Mouse (Mus musculus): ENCODE measurements at regions not wholly inside any gene's neighbourhood (a gene's known extent, or its start where the extent isn't known, plus 50 kb on each side); places are given as distances from the start of the nearest gene placed in this dataset.

DNA sequence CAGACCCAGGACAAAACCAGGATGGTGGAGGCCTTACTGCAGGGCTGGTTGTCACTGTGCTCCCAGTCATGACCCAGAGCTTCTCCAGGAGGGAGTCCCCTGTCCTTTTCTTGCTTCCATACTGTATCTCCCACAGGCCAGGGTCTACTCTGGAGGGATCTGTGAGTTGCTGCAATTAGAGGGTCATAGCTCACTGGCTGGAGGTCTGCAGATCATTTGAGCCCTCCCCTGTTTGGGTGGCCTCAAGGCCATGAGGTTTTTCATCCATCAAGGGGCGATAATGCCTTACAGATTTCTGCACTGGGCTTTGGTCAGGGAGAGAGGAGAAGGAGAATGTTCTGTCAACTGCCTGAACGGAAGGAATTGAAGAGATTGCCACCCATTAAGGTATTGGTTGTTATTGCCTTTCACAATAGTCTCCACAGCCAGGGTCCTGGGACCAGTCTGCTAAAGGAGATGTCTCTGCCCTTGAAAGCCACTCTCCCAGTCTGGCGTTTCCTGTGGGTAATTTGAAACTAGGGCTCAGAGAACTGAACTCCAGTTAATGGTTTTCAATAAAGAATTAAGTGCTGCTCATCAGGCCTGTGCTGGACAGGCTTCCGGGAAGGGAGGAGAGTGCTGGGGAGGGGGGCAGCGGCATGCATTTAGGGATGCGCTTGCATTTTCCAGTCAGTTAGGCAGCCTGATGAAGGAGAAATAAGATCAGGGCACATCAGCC, 147.4 kb downstream of the Dmrta2 start:
- H3K27ac ChIP-seq (ENCODE audit: control insufficient read depth, low read depth, low read length) = no peak overlapping the region
- no peak overlapping the region for H3K9ac ChIP-seq (ENCODE audit: control insufficient read depth, low read depth, low read length, poor library complexity, severe bottlenecking)
- H3K9me3 ChIP-seq (replicated peaks; ENCODE audit: insufficient read depth, low read length) = no peaks in the 10 kb centered on the region
- no peaks in the 10 kb centered on the region for H3K4me1 ChIP-seq (ENCODE audit: control insufficient read depth in 1 of 2, insufficient read depth in 2 of 2, low read length in 2 of 2)
- H3K36me3 ChIP-seq (ENCODE audit: control insufficient read depth in 1 of 2, insufficient read depth in 2 of 2, low read length in 2 of 2) = no peaks in the 10 kb centered on the region
- H3K4me3 ChIP-seq (ENCODE audit: control insufficient read depth in 1 of 2, insufficient read depth in 1 of 2, low read depth in 2 of 2, low read length in 2 of 2) = no peak overlapping the region
- no peaks in the 10 kb centered on the region for H3K27me3 ChIP-seq (ENCODE audit: control insufficient read depth in 1 of 2, insufficient read depth in 2 of 2, low read length in 2 of 2)
- H3K79me2 ChIP-seq (ENCODE audit: control insufficient read depth, insufficient read depth, low read length, poor library complexity) = no peaks in the 10 kb centered on the region
- DNase-seq (ENCODE audit: low read depth, low spot score) = no peak
- TF ChIP-seq UBTF (IDR thresholded peaks at IDR 0.05; ENCODE audit: borderline replicate concordance, insufficient read depth, low read depth, low read length) (no peak), ZMIZ1 (IDR thresholded peaks at IDR 0.05; ENCODE audit: low read depth, low read length) (no peak), ETS1 (IDR thresholded peaks at IDR 0.05; ENCODE audit: low read depth, low read length) (no peak), TCF12 (IDR thresholded peaks at IDR 0.05; ENCODE audit: low read depth, low read length) (no peak), MAX (IDR thresholded peaks at IDR 0.05; ENCODE audit: low read length) (no peak), NELFE (IDR thresholded peaks at IDR 0.05; ENCODE audit: low read depth, low read length) (no peak)

DNA sequence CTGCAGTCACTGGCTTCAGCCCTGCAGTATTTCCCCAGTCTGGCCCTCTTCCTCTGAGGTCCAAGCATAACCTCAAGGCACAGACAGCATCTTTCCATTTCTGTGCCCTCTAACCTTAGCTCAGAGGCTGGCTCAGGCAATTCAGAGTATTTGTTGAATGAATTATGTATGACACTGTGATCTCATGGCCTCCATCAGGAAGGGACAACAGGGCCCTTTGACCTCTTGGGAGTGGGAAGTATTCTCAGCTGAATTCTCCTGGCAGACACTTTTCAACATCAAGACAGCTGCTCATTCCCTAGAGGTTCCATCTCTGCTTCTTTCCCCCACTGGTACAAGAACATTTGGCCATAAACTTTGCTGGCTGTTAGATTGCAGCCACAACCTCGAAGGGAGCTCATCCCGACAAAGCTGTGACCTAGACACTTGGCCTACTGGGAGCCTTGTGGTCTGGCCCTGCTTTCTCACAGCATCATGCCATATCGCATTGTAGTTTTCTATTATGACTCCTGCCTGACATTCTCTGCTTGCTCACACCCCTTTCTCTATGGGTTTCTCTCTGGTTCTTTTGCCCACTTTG, 150.2 kb downstream of the Dmrta2 start:
- H3K9me3 ChIP-seq (replicated peaks; ENCODE audit: insufficient read depth, low read length) = no peaks in the 10 kb centered on the region
- DNase-seq (ENCODE audit: low read depth, low spot score) = no peak
- TF ChIP-seq E2F4 (IDR thresholded peaks at IDR 0.05; ENCODE audit: borderline replicate concordance, low read depth, low read length) = no peak
- no peak for TF ChIP-seq TCF12 (IDR thresholded peaks at IDR 0.05; ENCODE audit: low read depth, low read length)
- no peak for TF ChIP-seq CHD2 (IDR thresholded peaks at IDR 0.05; ENCODE audit: low read length)
- TF ChIP-seq GATA1 (IDR thresholded peaks at IDR 0.05; ENCODE audit: low read depth, low read length) = no peak
- no peak for TF ChIP-seq ETS1 (IDR thresholded peaks at IDR 0.05; ENCODE audit: low read depth, low read length)
- no peak for TF ChIP-seq POLR2AphosphoS2 (IDR thresholded peaks at IDR 0.05; ENCODE audit: low read length)
- no peak for TF ChIP-seq NRF1 (IDR thresholded peaks at IDR 0.05; ENCODE audit: insufficient read depth, low read depth, low read length, poor library complexity, severe bottlenecking)
- no peak for TF ChIP-seq NELFE (IDR thresholded peaks at IDR 0.05; ENCODE audit: low read depth, low read length)
- TF ChIP-seq ZC3H11A (IDR thresholded peaks at IDR 0.05; ENCODE audit: low read depth, low read length) = no peak
- TF ChIP-seq MEF2A (IDR thresholded peaks at IDR 0.05; ENCODE audit: extremely low read depth, insufficient replicate concordance, low read depth, low read length, poor library complexity, severe bottlenecking) = no peak
- TF ChIP-seq USF2 (IDR thresholded peaks at IDR 0.05; ENCODE audit: borderline replicate concordance in 1 of 2, insufficient read depth in 1 of 2, low read depth in 1 of 2, low read length in 2 of 2) = no peak
- no peak for TF ChIP-seq JUND (IDR thresholded peaks at IDR 0.05; ENCODE audit: low read depth, low read length)
- TF ChIP-seq RCOR1 (IDR thresholded peaks at IDR 0.05; ENCODE audit: low read depth, low read length) = no peak
- no peak for TF ChIP-seq TAL1 (IDR thresholded peaks at IDR 0.05; ENCODE audit: low read length)
- TF ChIP-seq MYB (IDR thresholded peaks at IDR 0.05; ENCODE audit: low read depth, low read length) = no peak
- no peak overlapping the region for H3K27ac ChIP-seq (ENCODE audit: control insufficient read depth, low read depth, low read length)
- no peak overlapping the region for H3K9ac ChIP-seq (ENCODE audit: control insufficient read depth, low read depth, low read length, poor library complexity, severe bottlenecking)
- H3K36me3 ChIP-seq (ENCODE audit: control insufficient read depth in 1 of 2, insufficient read depth in 2 of 2, low read length in 2 of 2) = no peaks in the 10 kb centered on the region
- H3K27me3 ChIP-seq (ENCODE audit: control insufficient read depth in 1 of 2, insufficient read depth in 2 of 2, low read length in 2 of 2) = no peaks in the 10 kb centered on the region
- H3K4me3 ChIP-seq (ENCODE audit: control insufficient read depth in 1 of 2, insufficient read depth in 1 of 2, low read depth in 2 of 2, low read length in 2 of 2) = no peak overlapping the region
- no peaks in the 10 kb centered on the region for H3K79me2 ChIP-seq (ENCODE audit: control insufficient read depth, insufficient read depth, low read length, poor library complexity)
- no peaks in the 10 kb centered on the region for H3K4me1 ChIP-seq (ENCODE audit: control insufficient read depth in 1 of 2, insufficient read depth in 2 of 2, low read length in 2 of 2)

All from MEL (cell line).